Mouse (Mus musculus) heart, embryonic 12.5 days (tissue): ENCODE data around the gene Arrdc2. TPM values are rescaled to one million over a fixed set of nuclear protein-coding genes. Genes with fewer than 3 reads are reported as not detected.

ENCODE experiments used
- ATAC-seq: fragments of 200-750 bp; cut with Nextera tagmentation; 2 replicates; pipeline ENCODE4 v1.8.0; 2017; ENCODE audit warnings: moderate TSS enrichment, moderate library complexity; ENCODE audit not compliant: insufficient number of reproducible peaks, low FRiP score
- H3K27ac ChIP-seq: fragments of 300-500 bp; sonication (generic); 2 replicates; pipeline ENCODE4 v1.5.1; 2016; ENCODE audit warnings: mild to moderate bottlenecking, moderate library complexity; ENCODE audit not compliant: poor library complexity, severe bottlenecking
- H3K27me3 ChIP-seq: fragments of 300-500 bp; sonication (generic); replicated peaks from 2 replicates; pipeline ENCODE4 v1.6.1; 2016; ENCODE audit warnings: mild to moderate bottlenecking, moderate library complexity
- H3K36me3 ChIP-seq: fragments of 300-500 bp; sonication (generic); 2 replicates; pipeline ENCODE4 v1.6.1; 2016; ENCODE audit warnings: mild to moderate bottlenecking, moderate library complexity
- H3K4me1 ChIP-seq: fragments of 300-500 bp; sonication (generic); replicated peaks from 2 replicates; pipeline ENCODE4 v1.6.1; 2016; ENCODE audit warnings: mild to moderate bottlenecking
- H3K4me2 ChIP-seq: fragments of 300-500 bp; sonication (generic); 2 replicates; pipeline ENCODE4 v1.6.1; 2016; ENCODE audit warnings: mild to moderate bottlenecking, moderate library complexity
- H3K4me3 ChIP-seq: fragments of 300-500 bp; sonication (generic); 2 replicates; pipeline ENCODE4 v1.5.1; 2016; ENCODE audit warnings: mild to moderate bottlenecking
- H3K9ac ChIP-seq: fragments of 300-500 bp; sonication (generic); 2 replicates; pipeline ENCODE4 v1.6.1; 2016; ENCODE audit warnings: mild to moderate bottlenecking, moderate library complexity
- H3K9me3 ChIP-seq: fragments of 300-500 bp; sonication (generic); replicated peaks from 2 replicates; pipeline ENCODE4 v1.6.1; 2016; ENCODE audit warnings: mild to moderate bottlenecking, moderate library complexity
- WGBS: fragments of 180-500 bp; shearing (Covaris S2); methylation state at CpG from one replicate; pipeline ENCODE4 v1.1.7; 2016; 5-methylcytosine and 5-hydroxymethylcytosine counted together
- polyA plus RNA-seq: library from polyadenylated mRNA; unstranded; fragments of >200 nt; fragmentation: Nextera tagmentation; extraction: Ambion mirVana; gene quantifications from 2 replicates; pipeline ENCODE4 v1.2.1, GENCODE M21; 2016

The Arrdc2 gene
- polyA plus RNA-seq, 1 experiment from 2014 or later: 2.5 TPM

DNA sequence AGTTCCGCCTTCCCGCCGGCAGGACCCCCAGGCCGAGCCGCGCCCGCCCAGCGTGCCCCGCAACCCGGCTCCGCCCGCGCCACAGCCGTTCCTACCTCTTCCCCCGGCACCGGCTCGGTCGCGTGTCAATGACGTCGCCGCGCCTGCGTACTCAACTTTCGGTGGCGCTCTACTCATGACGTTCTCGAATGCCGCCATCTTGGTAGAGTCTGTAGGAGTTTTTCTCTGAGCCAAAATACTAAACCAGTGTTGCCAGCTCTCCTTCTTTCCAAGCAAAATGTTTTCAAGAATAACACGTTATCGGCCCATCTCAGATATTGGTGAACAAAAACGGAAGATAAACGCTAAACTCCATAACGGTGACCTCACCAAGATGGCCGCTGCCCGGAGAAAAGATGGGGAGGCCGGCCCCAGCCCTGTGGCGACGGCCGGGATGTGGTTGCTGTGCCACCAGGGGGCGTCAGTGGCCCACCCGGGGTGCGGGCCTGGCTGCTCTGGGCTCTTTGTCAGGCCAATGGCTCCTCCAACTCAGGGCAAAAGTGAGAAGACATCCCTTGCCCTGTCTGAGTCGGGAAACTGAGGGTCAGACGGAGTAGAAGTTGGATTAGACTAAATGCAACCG, 34.0 kb upstream of the Arrdc2 start, which contains the start of gene Ccdc124:
Gene Ccdc124 (minus strand): TSS at position 572 of the 622 bp plus-strand sequence.
- H3K4me3 ChIP-seq: peak within 1 kb of the TSS; percentile 83
- H3K9ac ChIP-seq: peak within 1 kb of the TSS; percentile 84
- H3K4me2 ChIP-seq: peak within 1 kb of the TSS; percentile 87
- WGBS: 2% methylated on average over 45 of the region's 46 CpGs
- peaks cover 35% of the 10 kb centered on the region for H3K4me1 ChIP-seq
- peaks cover 1% of the 10 kb centered on the region; the same call in 1 of the 2 replicates for H3K36me3 ChIP-seq
- H3K27me3 ChIP-seq: 0 out of 2 replicates have a peak, but pooled peaks cover 6% of the 10 kb centered on the region
- H3K27ac ChIP-seq: peak within 1 kb of the TSS; percentile 49
- no peaks in the 10 kb centered on the region for H3K9me3 ChIP-seq
- peak; percentile 90 for ATAC-seq

DNA sequence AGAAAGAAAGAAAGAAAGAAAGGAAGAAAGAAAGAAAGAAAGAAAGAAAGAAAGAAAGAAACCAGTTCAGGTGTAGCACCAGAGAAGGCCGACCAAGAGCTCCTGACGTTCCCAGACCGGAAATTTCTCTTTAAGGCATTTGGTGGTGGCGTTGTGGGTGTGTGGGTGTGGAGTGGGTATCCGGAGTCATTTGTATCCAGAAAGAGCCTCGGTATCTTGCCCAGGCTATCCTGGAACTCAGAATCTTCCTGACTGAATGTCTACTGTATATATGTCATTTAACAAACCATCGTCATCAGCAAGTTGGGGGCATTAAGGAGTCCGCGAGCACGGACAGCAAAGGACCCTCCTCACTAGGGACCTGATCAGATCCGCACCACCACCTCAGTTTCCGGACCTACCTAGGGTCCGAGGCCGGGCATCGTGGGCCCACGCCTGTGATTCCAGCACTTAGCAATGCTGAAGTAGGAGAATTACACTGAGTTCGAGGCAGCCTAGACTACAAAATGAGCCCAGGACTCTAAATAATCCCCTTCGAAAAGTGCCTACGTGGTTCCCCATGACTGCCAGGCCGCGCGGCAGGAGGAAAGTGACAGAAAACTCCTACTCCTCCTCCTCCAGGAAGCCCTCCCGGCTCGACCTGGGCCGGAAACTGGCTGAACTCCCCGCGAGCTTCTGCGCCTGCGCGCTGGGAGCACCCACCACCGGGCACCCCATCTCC, 33.3 kb upstream of the Arrdc2 start:
- Histone ChIP-seq H3K9me3 (no peaks in the 10 kb centered on the region), H3K36me3 (peaks cover 8% of the 10 kb centered on the region), H3K4me1 (peaks cover 41% of the 10 kb centered on the region), H3K27me3 (no peaks in the 10 kb centered on the region), H3K4me2 (peak overlapping the region; percentile 87), H3K4me3 (peak overlapping the region; percentile 83), H3K27ac (peak overlapping the region; percentile 49), H3K9ac (peak overlapping the region; percentile 84)
- ATAC-seq: no peak; the same call in 1 of the 2 replicates
- 5% methylated on average over 30 of the region's 31 CpGs for WGBS

DNA sequence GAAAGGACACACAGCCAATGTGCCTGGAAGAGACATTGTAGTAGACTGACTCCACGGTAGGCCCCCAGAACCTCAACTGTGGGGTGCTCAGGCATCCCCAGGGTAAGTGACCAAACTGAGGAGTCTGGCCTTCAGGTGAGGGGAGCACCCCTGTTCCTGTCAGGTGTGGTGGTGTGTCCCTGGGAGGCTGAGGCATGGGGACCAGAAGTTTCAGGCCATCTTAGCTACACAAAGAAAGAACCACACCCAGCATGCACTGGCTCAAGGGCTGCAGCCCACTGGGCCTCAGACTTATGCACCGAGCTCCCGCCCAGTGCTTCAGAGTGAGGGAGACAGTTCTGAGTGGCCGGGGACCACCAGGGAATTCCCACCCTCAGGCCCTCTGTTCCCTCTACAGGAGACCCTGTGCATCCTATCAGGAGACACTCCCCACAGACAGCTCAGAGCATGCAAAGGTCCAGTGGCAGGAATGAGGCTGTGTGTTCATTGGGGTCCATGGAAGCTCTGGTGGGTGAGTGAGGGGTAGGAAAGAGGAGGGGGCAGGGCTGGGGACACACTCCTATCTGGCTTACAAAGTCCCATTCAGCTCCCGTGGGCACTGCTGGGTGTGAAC, 31.8 kb upstream of the Arrdc2 start:
- no peaks in the 10 kb centered on the region for H3K9me3 ChIP-seq
- peak overlapping the region; percentile 28; the same call in 1 of the 2 replicates for H3K27ac ChIP-seq
- no peak overlapping the region for H3K4me3 ChIP-seq
- peak overlapping the region; percentile 8; the same call in 1 of the 2 replicates for H3K9ac ChIP-seq
- no peaks in the 10 kb centered on the region for H3K27me3 ChIP-seq
- H3K4me1 ChIP-seq: peaks cover 44% of the 10 kb centered on the region
- ATAC-seq: no peak
- H3K4me2 ChIP-seq: no peak overlapping the region
- H3K36me3 ChIP-seq: peaks cover 8% of the 10 kb centered on the region
- 80% methylated on average over 5 of the region's 5 CpGs for WGBS

DNA sequence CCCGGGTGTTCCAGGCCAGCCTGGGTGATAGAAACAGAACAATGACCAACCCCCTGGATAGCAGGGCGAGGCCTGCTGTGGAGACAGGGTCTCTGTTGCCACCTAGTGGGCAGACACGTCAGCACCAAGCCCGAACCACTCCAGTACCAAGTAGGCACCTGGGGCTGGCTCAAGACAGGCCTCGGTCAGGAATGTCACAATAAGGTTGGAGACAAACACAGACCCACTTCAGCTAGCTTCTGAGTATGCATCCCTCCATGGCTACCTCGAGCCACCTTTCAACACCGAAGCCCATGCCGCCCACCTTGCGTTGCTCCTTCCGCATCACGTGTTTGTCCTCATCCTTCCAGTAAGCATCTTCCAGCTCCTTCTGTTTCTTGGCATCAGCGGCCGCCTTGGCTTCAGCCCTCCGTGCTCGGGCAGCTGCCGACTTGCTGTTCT, 30.1 kb upstream of the Arrdc2 start:
- Histone ChIP-seq H3K36me3 (peaks cover 8% of the 10 kb centered on the region), H3K4me2 (peak overlapping the region; percentile 51; the same call in 1 of the 2 replicates), H3K4me1 (peaks cover 52% of the 10 kb centered on the region), H3K27ac (no peak overlapping the region; the same call in 1 of the 2 replicates), H3K27me3 (no peaks in the 10 kb centered on the region), H3K9ac (peak overlapping the region; percentile 26; the same call in 1 of the 2 replicates), H3K4me3 (no peak overlapping the region), H3K9me3 (no peaks in the 10 kb centered on the region)
- 48% methylated on average over 16 of the region's 16 CpGs for WGBS
- ATAC-seq: no peak; the same call in 1 of the 2 replicates

DNA sequence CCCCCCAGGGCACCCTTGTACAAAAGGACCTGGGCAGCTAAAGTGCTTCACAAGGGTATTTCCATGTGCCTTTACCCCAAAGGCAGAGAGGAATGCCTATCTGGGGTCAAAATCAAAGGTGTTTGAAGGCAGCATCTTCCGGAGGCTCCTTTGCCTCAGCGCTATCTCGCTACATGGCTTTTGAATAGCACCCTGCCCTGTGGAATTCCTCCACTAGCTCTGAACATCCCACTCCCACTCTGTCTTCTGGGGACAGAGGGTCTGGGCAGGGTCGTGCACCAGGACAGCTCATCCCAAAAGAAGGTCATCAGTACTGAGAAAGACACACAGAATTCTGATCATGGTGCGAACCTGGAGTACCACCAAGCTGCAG, 29.7 kb upstream of the Arrdc2 start:
- 39% methylated on average over 5 of the region's 5 CpGs for WGBS
- H3K4me2 ChIP-seq: peak overlapping the region; percentile 51
- no peak for ATAC-seq
- H3K36me3 ChIP-seq: peaks cover 8% of the 10 kb centered on the region
- H3K9me3 ChIP-seq: no peaks in the 10 kb centered on the region
- H3K27me3 ChIP-seq: no peaks in the 10 kb centered on the region
- H3K9ac ChIP-seq: peak overlapping the region; percentile 57; the same call in 1 of the 2 replicates
- 0 out of 2 replicates have a peak overlapping the region, but pooled peaks have one; percentile 13 for H3K4me3 ChIP-seq
- peaks cover 56% of the 10 kb centered on the region for H3K4me1 ChIP-seq
- H3K27ac ChIP-seq: no peak overlapping the region

DNA sequence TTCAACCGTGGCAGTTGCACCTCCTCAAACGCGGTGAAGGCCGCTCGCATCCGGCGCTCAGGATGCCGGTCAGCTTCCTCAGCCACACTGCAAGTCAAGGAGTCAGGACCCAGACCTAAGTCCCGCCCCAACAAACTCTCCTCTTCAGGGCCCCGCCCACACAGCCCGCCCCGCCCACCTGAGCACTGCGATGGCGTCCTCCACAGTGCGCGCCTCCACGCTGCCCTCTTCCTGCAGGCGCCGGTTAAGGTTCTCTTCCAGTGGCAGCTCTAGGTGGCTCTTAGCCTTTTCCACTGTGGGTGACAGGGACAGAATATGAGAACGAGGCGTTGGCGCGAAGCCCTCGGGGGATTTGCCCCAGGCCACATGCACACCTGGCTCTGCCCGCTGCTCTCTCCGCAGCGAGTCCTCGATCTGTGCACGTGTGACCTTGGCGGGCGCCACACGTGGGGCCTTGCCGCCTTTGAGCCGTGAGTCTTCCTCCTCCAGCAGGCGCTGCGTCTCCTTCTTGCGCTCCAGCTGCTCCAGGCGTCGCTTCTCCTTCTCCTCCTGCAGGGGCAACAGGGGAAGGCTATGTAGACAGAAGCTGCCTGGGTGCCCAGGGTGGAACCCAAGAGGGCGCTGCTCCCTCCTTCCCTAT, 29.2 kb upstream of the Arrdc2 start:
- Histone ChIP-seq H3K27me3 (no peaks in the 10 kb centered on the region; the same call in 1 of the 2 replicates), H3K9ac (peak overlapping the region; percentile 57), H3K36me3 (peaks cover 8% of the 10 kb centered on the region), H3K27ac (no peak overlapping the region), H3K9me3 (no peaks in the 10 kb centered on the region), H3K4me2 (peak overlapping the region; percentile 51), H3K4me3 (0 out of 2 replicates have a peak overlapping the region, but pooled peaks have one; percentile 13), H3K4me1 (peaks cover 62% of the 10 kb centered on the region)
- 0 out of 2 replicates have a peak, but pooled peaks have one; percentile 26 for ATAC-seq
- WGBS: 21% methylated on average over 40 of the region's 40 CpGs

DNA sequence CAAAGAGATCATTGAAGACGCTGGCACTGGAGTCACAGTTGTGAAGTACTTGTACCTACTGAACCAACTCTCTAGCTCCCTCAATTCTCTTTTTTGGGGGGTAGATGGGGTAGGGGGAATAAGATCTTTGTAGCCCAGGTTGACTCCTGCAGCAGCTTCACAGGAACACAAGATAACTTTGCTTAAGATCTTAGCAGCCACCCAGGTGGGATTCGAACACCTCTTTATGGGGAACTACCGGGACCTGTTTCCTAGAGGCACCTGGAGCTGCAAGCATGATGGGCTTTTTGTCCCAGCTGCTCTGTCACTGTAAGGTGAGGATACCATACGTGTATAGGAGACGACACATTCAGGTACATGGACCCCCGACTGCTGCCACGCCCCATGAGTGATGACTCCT, 27.0 kb upstream of the Arrdc2 start:
- ATAC-seq: no peak
- Histone ChIP-seq H3K36me3 (peaks cover 8% of the 10 kb centered on the region), H3K4me1 (peaks cover 68% of the 10 kb centered on the region), H3K9me3 (no peaks in the 10 kb centered on the region), H3K9ac (0 out of 2 replicates have a peak overlapping the region, but pooled peaks have one; percentile 53), H3K4me2 (no peak overlapping the region; the same call in 1 of the 2 replicates), H3K4me3 (no peak overlapping the region), H3K27me3 (peaks cover 21% of the 10 kb centered on the region), H3K27ac (no peak overlapping the region)
- WGBS: 84% methylated on average over 7 of the region's 7 CpGs

DNA sequence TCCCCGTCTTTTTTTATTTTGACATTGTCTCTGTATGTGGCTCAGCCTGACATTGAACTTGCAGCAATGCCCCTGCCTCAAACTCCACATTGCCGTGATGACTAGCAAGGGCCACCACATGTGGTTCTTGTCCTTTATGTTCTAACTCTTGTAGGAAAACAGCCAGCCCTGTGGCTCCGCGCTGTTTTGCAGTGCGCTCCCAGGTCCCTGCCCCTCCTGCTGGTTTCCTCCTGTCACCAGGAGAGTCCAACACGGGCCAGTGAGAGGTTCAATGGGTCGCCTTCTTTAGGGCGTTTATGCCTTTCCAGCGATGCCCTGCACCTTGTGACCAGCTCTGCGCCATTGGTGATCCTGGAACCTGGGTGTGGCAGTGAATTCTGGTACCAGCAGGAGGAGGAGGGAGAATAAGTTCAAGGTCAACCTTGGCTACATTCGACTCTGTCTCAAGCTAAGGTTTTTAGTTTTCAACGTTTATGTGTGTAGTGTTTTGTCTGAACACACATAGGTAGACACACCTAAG, 26.5 kb upstream of the Arrdc2 start:
- H3K27ac ChIP-seq: peak overlapping the region; percentile 69
- 0 out of 2 replicates have a peak, but pooled peaks have one; percentile 1 for ATAC-seq
- H3K36me3 ChIP-seq: peaks cover 8% of the 10 kb centered on the region
- peaks cover 26% of the 10 kb centered on the region for H3K27me3 ChIP-seq
- peak overlapping the region; percentile 53 for H3K9ac ChIP-seq
- peaks cover 63% of the 10 kb centered on the region for H3K4me1 ChIP-seq
- H3K4me2 ChIP-seq: peak overlapping the region; percentile 90
- H3K4me3 ChIP-seq: peak overlapping the region; percentile 59
- 7% methylated on average over 12 of the region's 12 CpGs for WGBS
- H3K9me3 ChIP-seq: no peaks in the 10 kb centered on the region

DNA sequence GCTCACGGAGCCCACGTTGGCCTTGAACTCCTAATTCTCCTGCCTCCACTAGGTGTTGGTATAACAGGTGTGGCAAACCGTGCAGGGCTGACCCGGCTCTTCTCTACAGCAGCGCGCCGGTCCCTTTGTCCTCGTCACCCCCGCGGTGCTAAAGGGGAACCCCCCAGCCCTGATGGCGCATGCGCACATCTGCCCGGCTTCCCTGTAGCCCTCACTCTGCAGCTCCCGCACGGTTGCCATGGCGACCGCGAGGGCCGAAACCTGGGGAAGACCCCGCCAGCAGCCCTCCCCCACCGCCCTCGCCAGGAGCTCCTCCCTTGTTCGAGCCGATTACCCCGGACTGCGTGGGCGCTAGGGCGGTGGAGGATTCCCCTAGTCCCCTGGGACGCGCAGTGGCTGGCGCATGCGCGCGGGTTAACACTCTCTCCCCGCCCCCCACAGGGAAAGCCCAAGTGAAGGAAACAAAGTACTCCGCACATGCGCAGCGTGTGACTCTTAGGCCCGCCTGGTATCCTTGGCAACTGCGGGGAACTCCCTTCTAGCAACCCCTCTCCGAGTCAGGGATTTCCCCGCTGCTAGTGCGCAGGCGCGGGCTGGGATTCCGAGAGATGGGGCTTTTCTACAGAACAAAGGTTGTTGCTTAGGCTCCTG, 26.0 kb upstream of the Arrdc2 start:
- WGBS: under 1% methylated on average over 46 of the region's 46 CpGs
- Histone ChIP-seq H3K9me3 (no peaks in the 10 kb centered on the region), H3K4me2 (peak overlapping the region; percentile 90), H3K36me3 (peaks cover 8% of the 10 kb centered on the region), H3K9ac (peak overlapping the region; percentile 69), H3K4me3 (peak overlapping the region; percentile 59), H3K27ac (peak overlapping the region; percentile 71), H3K27me3 (peaks cover 29% of the 10 kb centered on the region), H3K4me1 (peaks cover 57% of the 10 kb centered on the region)
- peak; percentile 91 for ATAC-seq

DNA sequence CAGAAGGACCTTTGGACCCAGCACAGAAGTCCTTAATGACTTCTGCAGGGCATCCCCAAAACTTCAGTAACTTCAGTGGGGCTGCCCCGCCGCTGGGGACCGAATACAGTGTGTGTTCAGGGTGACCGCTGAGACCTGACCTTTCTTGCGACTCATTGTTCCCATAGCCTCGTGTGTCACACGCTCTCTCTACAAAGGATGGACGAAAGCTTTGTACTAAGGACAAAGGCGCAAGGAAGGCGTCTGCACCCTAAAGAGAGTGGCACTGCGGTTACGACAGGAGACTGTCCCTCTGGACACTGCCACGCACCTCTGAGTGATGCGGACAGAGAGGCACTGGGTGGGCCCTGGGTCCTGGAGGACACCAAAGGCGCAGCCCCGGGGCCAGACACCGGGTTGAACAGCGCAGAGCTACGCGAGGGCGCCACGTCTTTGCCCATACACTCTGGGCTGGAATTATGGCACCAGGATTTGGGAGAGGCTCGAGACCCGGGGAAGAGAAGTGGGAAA, 25.2 kb upstream of the Arrdc2 start:
- 2% methylated on average over 24 of the region's 24 CpGs for WGBS

More for the DNA sequence above, 25.2 kb upstream of the Arrdc2 start:
- peak overlapping the region; percentile 59 for H3K4me3 ChIP-seq
- H3K27me3 ChIP-seq: peaks cover 35% of the 10 kb centered on the region
- H3K36me3 ChIP-seq: peaks cover 8% of the 10 kb centered on the region
- H3K9ac ChIP-seq: peak overlapping the region; percentile 69
- ATAC-seq: no peak
- H3K27ac ChIP-seq: peak overlapping the region; percentile 71; the same call in 1 of the 2 replicates
- peak overlapping the region; percentile 90 for H3K4me2 ChIP-seq
- peaks cover 55% of the 10 kb centered on the region for H3K4me1 ChIP-seq
- no peaks in the 10 kb centered on the region for H3K9me3 ChIP-seq
